Mouse (Mus musculus) mature B cell (primary cell): Measurements from ENCODE around the gene Abcg1.

ENCODE experiments used
- in situ Hi-C: fragments of 300-500 bp; cut with MboI; formaldehyde crosslinking; loops from 2 replicates; pipeline ENCODE4 v1.14.3; 2019

Abcg1 gene

GRCm38 (mm10) chr17:31057151-31057890 lies at the start of gene Abcg1:
Gene Abcg1 (plus strand): TSS chr17:31057675.
- in situ Hi-C loops: no loop called here

- in situ Hi-C loops: no loop called here
Measured at GRCm38 (mm10) chr17:31008416-31008815, 49.1 kb upstream of the Abcg1 start.

DNA sequence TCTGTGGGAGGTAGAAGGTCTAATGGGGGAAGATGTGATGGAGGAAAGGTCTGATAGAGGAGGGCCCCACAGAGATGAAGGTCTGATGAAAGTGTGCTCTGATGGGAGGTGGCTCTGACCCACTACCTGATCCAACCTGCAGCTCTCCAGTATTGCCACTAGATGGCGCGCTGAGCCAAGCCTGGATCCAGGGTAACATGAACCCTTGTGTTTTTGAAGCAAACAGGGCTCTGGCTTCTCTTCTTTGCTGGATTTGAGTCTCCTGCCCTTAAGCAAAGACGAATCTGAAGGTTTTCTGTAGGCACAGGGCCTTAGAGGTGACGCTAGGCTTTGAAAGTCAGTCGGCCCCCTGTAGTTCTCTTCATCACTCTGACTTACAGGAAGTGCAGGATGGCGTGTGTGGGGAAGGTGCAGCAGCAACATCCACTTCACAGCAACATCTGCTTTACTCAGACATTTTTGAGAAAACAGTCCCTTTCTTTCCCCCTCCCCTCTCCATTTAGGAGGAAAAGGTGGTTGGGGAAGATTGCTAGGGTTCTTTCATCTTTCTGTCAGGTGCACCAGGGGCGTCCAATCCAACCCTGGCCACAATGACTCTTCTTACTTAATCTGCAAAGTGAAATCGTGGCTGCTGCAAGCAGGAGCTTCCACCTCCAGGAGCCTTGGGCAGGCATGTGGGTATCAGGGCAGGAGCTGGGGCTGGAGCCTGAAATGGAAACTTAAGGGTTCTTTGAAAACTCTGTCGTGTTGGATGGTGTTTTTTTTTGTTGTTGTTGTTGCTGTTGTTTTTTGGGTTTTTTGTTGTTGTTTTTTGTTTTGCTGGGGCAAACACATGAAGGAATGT lies 45.7 kb upstream of the Abcg1 start:
- in situ Hi-C loops: no loop called here

DNA sequence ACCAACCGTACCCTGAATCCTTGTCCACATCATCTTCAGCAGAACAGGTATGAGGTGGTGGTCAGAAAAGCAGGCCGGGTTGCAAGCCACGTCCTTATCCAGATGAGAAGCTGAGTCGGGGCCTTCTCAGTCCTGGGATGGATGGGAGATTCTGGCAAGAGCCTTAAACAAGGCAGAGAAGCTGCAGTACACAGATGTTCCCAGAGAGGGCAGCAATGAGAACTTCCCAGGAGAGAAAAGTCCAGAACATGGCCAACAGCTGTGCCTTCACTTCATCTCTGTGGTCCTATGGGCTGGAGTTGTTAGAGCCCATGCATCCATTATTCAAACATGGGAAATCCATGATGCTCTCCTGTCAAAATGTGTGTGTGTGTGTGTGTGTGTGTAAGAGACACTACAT lies 39.2 kb upstream of the Abcg1 start:
- in situ Hi-C loops: no loop called here

- in situ Hi-C loops: no loop called here
Measured at GRCm38 (mm10) chr17:31019505-31019904, 38.0 kb upstream of the Abcg1 start.

DNA sequence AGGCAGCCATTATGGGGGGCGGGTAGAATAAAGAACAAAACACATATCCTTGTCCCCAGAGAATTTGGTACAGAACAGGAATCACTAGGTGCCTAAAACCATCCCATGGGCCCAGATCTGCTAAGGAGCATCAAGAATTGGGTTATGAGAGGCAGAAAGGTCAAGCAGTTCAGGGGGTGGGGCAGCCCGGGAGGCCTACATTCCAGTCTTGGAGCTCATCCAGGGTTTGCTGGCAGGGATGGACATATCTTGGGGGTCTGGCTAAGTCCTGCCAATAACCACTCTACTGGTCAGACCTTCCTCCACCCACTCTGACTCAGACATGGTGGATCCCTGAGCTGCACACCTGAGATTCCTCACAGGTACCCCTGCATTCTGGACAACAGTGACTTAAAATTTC lies 37.4 kb upstream of the Abcg1 start:
- in situ Hi-C loops: loop anchor here (5.0 kb wide), 1 partner anchor 97 kb away; no protein-coding TSS in a partner anchor

GRCm38 (mm10) chr17:31021276-31021675 lies 36.2 kb upstream of the Abcg1 start:
- in situ Hi-C loops: loop anchor here (5.0 kb wide), 1 partner anchor 96 kb away; no protein-coding TSS in a partner anchor

- in situ Hi-C loops: loop anchor here (5.0 kb wide), 1 partner anchor 93 kb away; no protein-coding TSS in a partner anchor
Measured at GRCm38 (mm10) chr17:31024125-31024781, 33.2 kb upstream of the Abcg1 start.

- in situ Hi-C loops: loop anchor here (5.0 kb wide), 1 partner anchor 93 kb away; no protein-coding TSS in a partner anchor
Measured at GRCm38 (mm10) chr17:31024782-31025125, 32.7 kb upstream of the Abcg1 start.

- in situ Hi-C loops: no loop called here
Measured at GRCm38 (mm10) chr17:31026986-31027385, 30.5 kb upstream of the Abcg1 start.

DNA sequence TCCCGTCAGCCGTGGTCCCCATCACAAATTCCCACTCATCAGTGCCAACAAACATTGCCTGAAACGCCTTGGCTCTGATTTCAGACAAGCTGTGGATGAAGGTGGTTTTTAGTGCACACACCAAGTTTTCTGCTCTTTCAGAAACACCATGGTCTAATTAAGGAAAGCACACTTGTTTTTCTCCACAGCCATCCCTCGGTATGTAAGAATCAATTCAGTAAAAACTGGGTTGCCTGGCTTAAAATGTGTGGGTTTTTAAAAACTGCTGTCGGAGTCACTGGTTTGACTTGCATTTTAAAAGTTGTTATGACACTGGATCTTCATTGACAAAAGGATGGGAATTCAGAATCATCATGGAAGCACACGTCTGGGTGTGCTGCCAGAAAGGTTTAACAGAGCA lies 29.8 kb upstream of the Abcg1 start:
- in situ Hi-C loops: no loop called here

- in situ Hi-C loops: no loop called here
Measured at GRCm38 (mm10) chr17:31028821-31029370, 28.6 kb upstream of the Abcg1 start.

- in situ Hi-C loops: no loop called here
Measured at GRCm38 (mm10) chr17:31029407-31029806, 28.1 kb upstream of the Abcg1 start.

GRCm38 (mm10) chr17:31032341-31032740 lies 25.1 kb upstream of the Abcg1 start:
- in situ Hi-C loops: no loop called here

DNA sequence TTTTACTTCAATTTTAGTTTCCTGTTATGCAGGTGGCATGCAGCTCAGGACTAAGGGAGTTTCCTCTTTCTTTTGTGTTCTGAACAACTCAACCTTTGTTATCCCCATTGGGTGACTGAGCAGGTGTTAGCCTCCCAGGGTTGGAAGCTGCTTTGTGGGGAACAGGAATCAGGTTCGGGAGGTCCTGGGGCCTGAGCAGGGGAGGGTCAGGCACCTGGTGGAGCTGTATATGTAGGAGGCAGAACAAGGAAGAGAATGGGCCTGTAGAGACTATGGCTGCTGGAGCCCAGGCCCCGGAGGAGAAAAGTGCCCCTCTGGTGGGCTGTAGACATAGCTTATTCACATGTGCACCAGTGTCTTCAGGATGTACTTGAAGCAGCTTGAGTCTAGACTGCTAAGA lies 24.2 kb upstream of the Abcg1 start:
- in situ Hi-C loops: no loop called here

DNA sequence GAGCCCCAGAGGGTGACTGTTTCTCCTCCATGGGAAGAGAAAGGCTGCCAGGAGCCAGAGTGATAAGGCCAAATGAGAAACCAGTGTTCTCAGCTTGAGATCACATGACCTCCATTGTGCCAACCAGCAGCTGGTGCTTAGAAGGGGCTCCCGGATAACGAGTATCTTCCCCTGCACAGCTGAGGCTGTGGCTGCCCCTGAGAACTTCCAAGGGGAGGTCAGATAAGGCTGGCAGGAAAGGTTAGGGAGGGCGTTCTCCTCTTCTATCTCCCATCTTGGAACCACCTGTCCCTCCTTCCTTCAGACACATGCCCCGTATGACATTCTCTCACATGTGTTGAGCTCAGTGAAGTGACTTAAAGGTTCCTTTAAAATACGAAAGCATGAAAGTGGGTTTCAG lies 23.3 kb upstream of the Abcg1 start:
- in situ Hi-C loops: no loop called here

DNA sequence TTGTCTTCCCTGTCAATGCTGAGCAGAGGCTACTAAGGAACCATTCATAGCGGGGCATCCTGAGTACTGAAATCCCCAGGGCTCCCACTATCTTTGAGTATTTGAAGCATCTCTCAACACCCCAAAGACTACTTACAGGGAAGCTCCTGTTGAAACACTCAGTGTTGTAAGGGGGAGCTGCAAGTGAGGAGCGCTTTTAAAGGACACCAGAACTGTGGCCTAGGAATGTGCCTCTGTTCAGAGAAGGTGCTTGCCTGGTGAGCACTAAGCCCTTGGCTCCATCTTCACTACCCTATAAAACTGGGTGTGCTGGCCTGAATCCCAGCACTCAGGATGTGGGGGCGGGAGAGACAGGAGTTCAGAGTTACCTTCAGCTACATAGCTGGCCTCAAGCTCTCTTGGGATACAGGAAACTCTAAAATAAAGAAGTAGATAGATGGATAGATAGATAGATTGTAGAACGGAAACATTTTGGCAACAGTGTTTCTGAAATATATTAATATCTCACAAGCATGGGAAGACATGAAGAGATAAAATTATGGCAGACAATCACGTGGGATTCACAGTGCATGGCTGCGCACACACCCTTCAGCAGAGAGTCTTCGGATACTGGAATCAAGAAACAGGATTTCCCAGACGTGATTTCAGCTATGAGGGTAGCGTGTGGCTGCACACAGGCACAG lies 22.7 kb upstream of the Abcg1 start:
- in situ Hi-C loops: no loop called here

GRCm38 (mm10) chr17:31036168-31036876 lies 21.2 kb upstream of the Abcg1 start:
- in situ Hi-C loops: no loop called here

- in situ Hi-C loops: no loop called here
Measured at GRCm38 (mm10) chr17:31037331-31037730, 20.1 kb upstream of the Abcg1 start.

DNA sequence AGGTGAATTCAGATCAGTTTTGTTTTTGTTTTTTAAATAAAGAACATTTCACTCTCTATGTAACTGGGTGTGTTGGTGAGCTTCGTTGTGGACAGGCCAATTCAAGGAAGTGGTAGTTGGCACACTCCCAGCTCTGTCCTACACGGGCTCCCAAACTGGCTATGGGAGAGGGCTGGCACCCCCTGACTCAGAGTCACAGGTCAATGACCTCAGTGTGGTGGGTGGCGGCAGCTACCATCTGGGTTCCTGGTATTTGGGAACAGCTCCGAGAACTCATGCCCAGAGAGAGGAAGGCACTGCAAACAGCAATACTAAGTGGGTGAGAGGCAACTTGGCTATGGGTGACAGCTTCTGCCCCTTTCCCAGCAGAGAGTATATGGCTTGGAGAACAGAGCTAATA lies 19.1 kb upstream of the Abcg1 start:
- in situ Hi-C loops: no loop called here

GRCm38 (mm10) chr17:31039626-31040025 lies 17.8 kb upstream of the Abcg1 start:
- in situ Hi-C loops: no loop called here
